Mouse (Mus musculus): ENCODE data around the gene Zfr. TPM values are rescaled to one million over a fixed set of nuclear protein-coding genes. Genes with fewer than 3 reads are reported as not detected.
A peak's percentile ranks its signal among the peaks of the same experiment; 100 is the strongest.

The Zfr gene
- 10 to 100 TPM; 68.3 to 69.8 TPM for total RNA-seq (2021)
- long read RNA-seq, experiment 1, full-length matches to known transcripts = 39 of 74 reads
- long read RNA-seq, experiment 1, partial matches to known transcripts = 17 of 74 reads
- long read RNA-seq, experiment 1, other reads (novel, unspliced or antisense) = 18 of 74 reads
- long read RNA-seq, experiment 2, full-length matches to known transcripts = 26 of 52 reads
- long read RNA-seq, experiment 2, partial matches to known transcripts = 12 of 52 reads
- long read RNA-seq, experiment 2, other reads (novel, unspliced or antisense) = 14 of 52 reads

- H3K27ac ChIP-seq = peak within 1 kb of the TSS; percentile 99
- peak; percentile 96 for DNase-seq
- peak within 1 kb of the TSS; percentile 79 for H3K4me3 ChIP-seq
- intact Hi-C loops (cut with DNase I) = no loop called here
- peak; percentile 52 for TF ChIP-seq CTCF (IDR thresholded peaks at IDR 0.05)
Observed at GRCm38 (mm10) chr15:12117242-12118092, at the start of gene Zfr. Gene Zfr (plus strand): TSS chr15:12117831.

- DNase-seq = peak; percentile 48
- no peak overlapping the region for H3K27ac ChIP-seq
- no peak for TF ChIP-seq CTCF (IDR thresholded peaks at IDR 0.05)
- no peak overlapping the region for H3K4me3 ChIP-seq
- intact Hi-C loops (cut with DNase I) = loop anchor here (1.0 kb wide), 1 partner anchor 21 kb away; no protein-coding TSS in a partner anchor
Observed at GRCm38 (mm10) chr15:12067971-12068370, 49.7 kb upstream of the Zfr start.

GRCm38 (mm10) chr15:12068395-12069218, 49.0 kb upstream of the Zfr start:
- DNase-seq = no peak
- Histone ChIP-seq H3K27ac (no peak overlapping the region), H3K4me3 (no peak overlapping the region)
- no peak for TF ChIP-seq CTCF (IDR thresholded peaks at IDR 0.05)
- intact Hi-C loops (cut with DNase I) = loop anchor here (1.0 kb wide), 1 partner anchor 21 kb away; no protein-coding TSS in a partner anchor

- Histone ChIP-seq H3K27ac (no peak overlapping the region), H3K4me3 (no peak overlapping the region)
- DNase-seq = no peak
- TF ChIP-seq CTCF (IDR thresholded peaks at IDR 0.05) = no peak
- intact Hi-C loops (cut with DNase I) = no loop called here
Observed at GRCm38 (mm10) chr15:12072709-12073336, 44.8 kb upstream of the Zfr start.

GRCm38 (mm10) chr15:12074426-12074825, 43.2 kb upstream of the Zfr start:
- intact Hi-C loops (cut with DNase I) = no loop called here

GRCm38 (mm10) chr15:12082344-12082743, 35.3 kb upstream of the Zfr start:
- TF ChIP-seq CTCF (IDR thresholded peaks at IDR 0.05) = no peak
- H3K4me3 ChIP-seq = no peak overlapping the region
- intact Hi-C loops (cut with DNase I) = no loop called here
- no peak for DNase-seq
- H3K27ac ChIP-seq = no peak overlapping the region

More at GRCm38 (mm10) chr15:12074426-12074825, 43.2 kb upstream of the Zfr start:
- TF ChIP-seq CTCF (IDR thresholded peaks at IDR 0.05) = no peak
- Histone ChIP-seq H3K27ac (no peak overlapping the region), H3K4me3 (no peak overlapping the region)
- DNase-seq = no peak

GRCm38 (mm10) chr15:12084164-12084563, 33.5 kb upstream of the Zfr start:
- no peak for TF ChIP-seq CTCF (IDR thresholded peaks at IDR 0.05)
- H3K27ac ChIP-seq = no peak overlapping the region
- DNase-seq = peak; percentile 69
- intact Hi-C loops (cut with DNase I) = no loop called here
- no peak overlapping the region; the same call in 1 of the 2 replicates for H3K4me3 ChIP-seq

- intact Hi-C loops (cut with DNase I) = loop anchor here (1.0 to 5.0 kb wide), 2 partner anchors 93 to 113 kb away; no protein-coding TSS in a partner anchor
- DNase-seq = peak; percentile 55
- H3K4me3 ChIP-seq = no peak overlapping the region; the same call in 1 of the 2 replicates
- H3K27ac ChIP-seq = no peak overlapping the region
- peak; percentile 83 for TF ChIP-seq CTCF (IDR thresholded peaks at IDR 0.05)
Observed at GRCm38 (mm10) chr15:12084859-12085258, 32.8 kb upstream of the Zfr start.

GRCm38 (mm10) chr15:12087634-12088033, 30.0 kb upstream of the Zfr start:
- H3K4me3 ChIP-seq = no peak overlapping the region
- intact Hi-C loops (cut with DNase I) = loop anchor here (5.0 kb wide), 1 partner anchor 95 kb away; no protein-coding TSS in a partner anchor
- H3K27ac ChIP-seq = no peak overlapping the region
- no peak for DNase-seq
- no peak for TF ChIP-seq CTCF (IDR thresholded peaks at IDR 0.05)

GRCm38 (mm10) chr15:12088091-12088490, 29.5 kb upstream of the Zfr start:
- no peak for DNase-seq
- Histone ChIP-seq H3K4me3 (no peak overlapping the region), H3K27ac (no peak overlapping the region)
- intact Hi-C loops (cut with DNase I) = loop anchor here (5.0 kb wide), 1 partner anchor 96 kb away; no protein-coding TSS in a partner anchor
- no peak for TF ChIP-seq CTCF (IDR thresholded peaks at IDR 0.05)

GRCm38 (mm10) chr15:12090087-12090486, 27.5 kb upstream of the Zfr start:
- intact Hi-C loops (cut with DNase I) = no loop called here
- Histone ChIP-seq H3K27ac (no peak overlapping the region), H3K4me3 (no peak overlapping the region)
- TF ChIP-seq CTCF (IDR thresholded peaks at IDR 0.05) = no peak
- DNase-seq = no peak
